8 mouse cellular contexts compared by ENCODE assay signal in the genomic region with DNA sequence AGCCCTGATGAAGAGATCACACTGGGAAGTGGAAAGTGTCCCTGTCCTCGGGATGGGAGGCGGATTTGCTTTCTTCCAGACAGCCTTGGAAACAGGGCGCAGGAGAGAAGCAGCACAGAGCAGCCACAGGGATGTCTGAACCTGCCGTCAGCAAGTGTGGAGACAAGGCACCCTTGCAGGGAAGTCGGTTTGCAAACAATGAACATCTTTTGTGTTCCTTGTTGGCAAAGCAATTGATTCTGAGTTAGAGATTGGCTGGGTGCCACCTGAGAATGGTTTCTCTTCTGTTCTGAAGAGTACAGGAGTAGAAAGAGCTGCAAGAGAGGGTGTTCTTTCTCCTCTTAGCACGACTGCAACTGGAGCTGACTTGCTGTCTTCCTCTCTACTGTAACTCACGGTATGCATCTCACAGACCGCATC.
DNase-seq lines count a peak whose midpoint lies in the region; ATAC-seq and TF ChIP-seq lines count a peak whose summit lies in the region.

No protein-coding gene starts in this region.

- H3K4me3 ChIP-seq in forebrain, embryonic 12.5 days (replicated peaks): no peak overlapping the region
- peak overlapping the region; percentile 10; the same call in 1 of the 2 replicates for H3K4me3 ChIP-seq in hindbrain, postnatal 0 days (ENCODE audit: low read length)
- no peak overlapping the region for H3K4me3 ChIP-seq in neural tube, embryonic 11.5 days (ENCODE audit: low read depth, low read length)
- H3K4me3 ChIP-seq in liver, embryonic 12.5 days: no peak overlapping the region
- no peak overlapping the region for H3K4me3 ChIP-seq in kidney, adult 2 months (ENCODE audit: insufficient read depth, low read depth, low read length)

- TF ChIP-seq POLR2A in kidney, adult 2 months (IDR thresholded peaks at IDR 0.05; ENCODE audit: low read depth, low read length): no peak

- peak; percentile 55; the same call in 1 of the 2 replicates for ATAC-seq in forebrain, embryonic 12.5 days (ENCODE audit: low FRiP score)
- ATAC-seq in hindbrain, postnatal 0 days: 0 out of 2 replicates have a peak, but pooled peaks have one; percentile 51
- ATAC-seq in neural tube, embryonic 11.5 days (ENCODE audit: insufficient read depth, low FRiP score, low TSS enrichment): no peak
- no peak for ATAC-seq in liver, embryonic 12.5 days

- WGBS in forebrain, embryonic 12.5 days: 9% methylated on average over 8 of the region's 8 CpGs
- 6% methylated on average over 8 of the region's 8 CpGs for WGBS in hindbrain, postnatal 0 days
- 14% methylated on average over 8 of the region's 8 CpGs for WGBS in neural tube, embryonic 11.5 days
- 17% methylated on average over 8 of the region's 8 CpGs for WGBS in liver, embryonic 12.5 days (ENCODE audit: insufficient replicate concordance)
- WGBS in kidney, adult 2 months: 24% methylated on average over 8 of the region's 8 CpGs

- H3K27me3 ChIP-seq in forebrain, embryonic 12.5 days: no peaks in the 10 kb centered on the region
- H3K27me3 ChIP-seq in hindbrain, postnatal 0 days (ENCODE audit: insufficient read depth, low read length): no peaks in the 10 kb centered on the region
- no peaks in the 10 kb centered on the region for H3K27me3 ChIP-seq in neural tube, embryonic 11.5 days (ENCODE audit: control insufficient read depth, insufficient read depth, low read length)
- no peaks in the 10 kb centered on the region for H3K27me3 ChIP-seq in liver, embryonic 12.5 days (replicated peaks)
- no peaks in the 10 kb centered on the region for H3K27me3 ChIP-seq in kidney, adult 2 months (replicated peaks; ENCODE audit: control insufficient read depth, insufficient read depth, low read length)

- H3K4me2 ChIP-seq in forebrain, embryonic 12.5 days: peak overlapping the region; percentile 35
- peak overlapping the region; percentile 45 for H3K4me2 ChIP-seq in hindbrain, postnatal 0 days (ENCODE audit: low read depth, low read length)
- peak overlapping the region; percentile 22 for H3K4me2 ChIP-seq in neural tube, embryonic 11.5 days (ENCODE audit: low read depth)
- no peak overlapping the region for H3K4me2 ChIP-seq in liver, embryonic 12.5 days

- H3K36me3 ChIP-seq in forebrain, embryonic 12.5 days (replicated peaks): no peaks in the 10 kb centered on the region
- H3K36me3 ChIP-seq in hindbrain, postnatal 0 days (ENCODE audit: insufficient read depth, low read length): no peaks in the 10 kb centered on the region
- no peaks in the 10 kb centered on the region for H3K36me3 ChIP-seq in neural tube, embryonic 11.5 days (ENCODE audit: control insufficient read depth, insufficient read depth, low read length)
- H3K36me3 ChIP-seq in liver, embryonic 12.5 days: no peaks in the 10 kb centered on the region
- no peaks in the 10 kb centered on the region for H3K36me3 ChIP-seq in kidney, adult 2 months (ENCODE audit: control insufficient read depth, insufficient read depth, low read length)

- peak; percentile 34 for DNase-seq in embryo, embryonic 10 days (ENCODE audit: low spot score)
- no peak for DNase-seq in embryo, embryonic 9.5 days (ENCODE audit: extremely low spot score)
- peak; percentile 53 for DNase-seq in ES-CJ7 (ENCODE audit: low read depth, low spot score)
- DNase-seq in hindbrain, postnatal 0 days (ENCODE audit: low spot score): peak; percentile 69
- DNase-seq in neural tube, embryonic 11.5 days (ENCODE audit: low spot score): peak; percentile 37
- DNase-seq in kidney, adult 2 months: no peak

- H3K27ac ChIP-seq in forebrain, embryonic 12.5 days: peak overlapping the region; percentile 83
- peak overlapping the region; percentile 33; the same call in 1 of the 2 replicates for H3K27ac ChIP-seq in hindbrain, postnatal 0 days
- peak overlapping the region; percentile 24; the same call in 1 of the 2 replicates for H3K27ac ChIP-seq in neural tube, embryonic 11.5 days (ENCODE audit: low read depth, low read length)
- no peak overlapping the region for H3K27ac ChIP-seq in liver, embryonic 12.5 days
- H3K27ac ChIP-seq in kidney, adult 2 months (ENCODE audit: insufficient read depth, low read depth, low read length): no peak overlapping the region

- no peak for TF ChIP-seq CTCF in hindbrain, postnatal 0 days (IDR thresholded peaks at IDR 0.05; ENCODE audit: low read depth)
- no peak for TF ChIP-seq CTCF in kidney, adult 2 months (conservative IDR thresholded peaks at IDR 0.05; ENCODE audit: insufficient read depth, insufficient read length, low read depth, low read length)

- H3K9me3 ChIP-seq in forebrain, embryonic 12.5 days: no peaks in the 10 kb centered on the region
- no peaks in the 10 kb centered on the region for H3K9me3 ChIP-seq in hindbrain, postnatal 0 days (ENCODE audit: low read length)
- no peaks in the 10 kb centered on the region for H3K9me3 ChIP-seq in neural tube, embryonic 11.5 days (ENCODE audit: control insufficient read depth, low read length)
- H3K9me3 ChIP-seq in liver, embryonic 12.5 days (replicated peaks): no peaks in the 10 kb centered on the region

- peaks cover 25% of the 10 kb centered on the region for H3K4me1 ChIP-seq in forebrain, embryonic 12.5 days
- H3K4me1 ChIP-seq in hindbrain, postnatal 0 days (ENCODE audit: insufficient read depth, low read length): peaks cover 9% of the 10 kb centered on the region; the same call in 1 of the 2 replicates
- no peaks in the 10 kb centered on the region for H3K4me1 ChIP-seq in neural tube, embryonic 11.5 days (ENCODE audit: control insufficient read depth, insufficient read depth, low read length)
- no peaks in the 10 kb centered on the region for H3K4me1 ChIP-seq in liver, embryonic 12.5 days
- no peaks in the 10 kb centered on the region for H3K4me1 ChIP-seq in kidney, adult 2 months (ENCODE audit: control insufficient read depth, insufficient read depth, low read length)

- H3K9ac ChIP-seq in forebrain, embryonic 12.5 days: peak overlapping the region; percentile 26; the same call in 1 of the 2 replicates
- peak overlapping the region; percentile 13; the same call in 1 of the 2 replicates for H3K9ac ChIP-seq in hindbrain, postnatal 0 days (replicated peaks; ENCODE audit: low read length)
- no peak overlapping the region for H3K9ac ChIP-seq in neural tube, embryonic 11.5 days (ENCODE audit: low read length)
- H3K9ac ChIP-seq in liver, embryonic 12.5 days: no peak overlapping the region

Comparison
In these comparisons a context has a peak if more than half of its experiments do, and no peak if none do; other contexts are left out.
1. DNase-seq: peak in embryo, embryonic 10 days (single experiment), ES-CJ7 (single experiment), hindbrain, postnatal 0 days (single experiment) and neural tube, embryonic 11.5 days (single experiment); none in embryo, embryonic 9.5 days (single experiment) and kidney, adult 2 months (single experiment).
2. ATAC-seq: peak in forebrain, embryonic 12.5 days (single experiment) and hindbrain, postnatal 0 days (single experiment); none in neural tube, embryonic 11.5 days (single experiment) and liver, embryonic 12.5 days (single experiment).
3. H3K27ac ChIP-seq: peak in forebrain, embryonic 12.5 days (single experiment), hindbrain, postnatal 0 days (single experiment) and neural tube, embryonic 11.5 days (single experiment); none in liver, embryonic 12.5 days (single experiment) and kidney, adult 2 months (single experiment).
4. H3K9ac ChIP-seq: peak in forebrain, embryonic 12.5 days (single experiment) and hindbrain, postnatal 0 days (single experiment); none in neural tube, embryonic 11.5 days (single experiment) and liver, embryonic 12.5 days (single experiment).